Mouse (Mus musculus) regulatory T cell (primary cell): ENCODE results near the gene Polr2e.

Experiments
- in situ Hi-C: fragments of 300-600 bp; cut with MboI, MseI; formaldehyde crosslinking; loops from one replicate; pipeline ENCODE4 v1.15.1; 2025; ENCODE audit warnings: high pct_unique_total_duplicates

Polr2e gene

GRCm38 (mm10) chr10:79991099-79991498 lies 48.5 kb downstream of the Polr2e start:
- in situ Hi-C loops, result no loop called here

DNA sequence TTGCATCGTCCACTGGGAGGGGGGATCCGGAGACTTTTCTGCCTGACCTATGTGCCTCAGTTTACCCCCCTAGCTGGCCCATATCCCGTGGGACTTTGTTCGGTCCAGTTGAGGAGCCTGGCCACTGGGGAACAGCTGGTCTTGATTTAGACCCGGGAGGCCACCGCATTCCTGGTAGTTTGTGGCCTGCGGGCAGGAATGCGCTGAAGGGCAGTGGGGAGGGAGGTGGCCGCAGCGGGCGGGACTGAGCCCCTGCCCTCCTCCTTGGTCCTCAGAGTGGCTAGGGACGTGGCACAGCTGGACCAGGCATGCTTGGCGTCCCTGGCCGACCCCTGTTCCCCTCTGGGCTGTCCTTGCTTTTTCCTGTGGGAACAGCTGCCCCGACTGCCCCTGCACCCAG lies 49.7 kb downstream of the Polr2e start:
- in situ Hi-C loops, result loop anchor here (5.0 to 10.0 kb wide), 2 partner anchors 125 to 152 kb away; partner anchors contain the start of genes Cbarp and Stk11

GRCm38 (mm10) chr10:79989272-79989786 lies 50.3 kb downstream of the Polr2e start:
- in situ Hi-C loops, result loop anchor here (5.0 to 10.0 kb wide), 2 partner anchors 125 to 153 kb away; partner anchors contain the start of genes Cbarp and Stk11

DNA sequence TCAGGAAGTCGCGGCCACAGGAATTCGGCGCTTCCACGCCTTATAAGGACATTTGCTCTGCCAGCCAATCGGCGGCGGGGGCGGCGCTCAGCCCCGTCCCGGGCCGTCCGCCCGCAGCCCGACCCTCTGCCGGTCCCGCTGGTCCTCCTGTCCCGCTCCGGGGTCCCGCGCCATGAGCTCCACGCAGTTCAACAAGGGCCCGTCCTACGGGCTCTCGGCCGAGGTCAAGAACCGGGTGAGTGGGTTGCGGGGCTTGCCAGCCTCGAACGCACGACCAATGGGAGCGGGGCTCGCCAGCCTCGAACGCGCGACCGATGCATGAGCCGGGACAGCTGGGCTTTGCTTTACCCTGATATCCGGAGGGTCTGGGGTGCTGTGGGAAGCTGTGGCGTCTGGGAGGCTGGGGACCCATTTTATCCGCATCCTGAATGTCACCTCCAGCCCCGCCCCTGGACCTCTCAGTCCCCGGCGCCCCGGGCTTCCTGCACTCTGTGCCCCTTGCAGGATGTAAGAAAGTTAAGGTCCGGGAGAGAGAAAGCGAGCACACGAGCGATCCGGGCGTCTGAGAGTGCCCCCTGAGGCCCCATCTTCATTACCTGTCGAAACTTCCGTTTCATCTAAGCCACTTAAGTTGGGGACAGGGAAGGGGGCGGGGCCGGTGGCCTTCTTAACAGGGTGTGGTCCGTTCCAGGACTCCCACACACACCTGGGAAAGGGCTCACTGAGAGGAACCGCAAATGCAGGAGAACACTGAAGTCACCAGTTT lies 50.9 kb downstream of the Polr2e start, which contains the start of gene Cnn2:
TSS of gene Cnn2 (plus strand) at position 79 of the 766 bp plus-strand sequence.
- in situ Hi-C loops, result loop anchor here (5.0 to 10.0 kb wide), 2 partner anchors 126 to 154 kb away; partner anchors contain the start of genes Cbarp and Stk11

- in situ Hi-C loops, result loop anchor here (5.0 to 10.0 kb wide), 2 partner anchors 127 to 154 kb away; partner anchors contain the start of genes Cbarp and Stk11
Measured at GRCm38 (mm10) chr10:79987771-79988505, 51.7 kb downstream of the Polr2e start.

GRCm38 (mm10) chr10:79986963-79987362 lies 52.6 kb downstream of the Polr2e start:
- in situ Hi-C loops, result loop anchor here (5.0 to 10.0 kb wide), 2 partner anchors 128 to 155 kb away; partner anchors contain the start of genes Cbarp and Stk11

- in situ Hi-C loops, result loop anchor here (5.0 to 10.0 kb wide), 2 partner anchors 128 to 156 kb away; partner anchors contain the start of genes Cbarp and Stk11
Measured at GRCm38 (mm10) chr10:79986232-79986878, 53.2 kb downstream of the Polr2e start.
